Mouse (Mus musculus) embryonic fibroblast, embryonic 13.5 days (primary cell): ENCODE data around the gene Coq4. TPM values are rescaled to one million over a fixed set of nuclear protein-coding genes. Genes with fewer than 3 reads are reported as not detected.

Experiments
- H3K27ac ChIP-seq: 2 replicates; pipeline ENCODE4 v1.5.1; 2012; ENCODE audit warnings: low read length, control low read depth, inconsistent platforms; ENCODE audit not compliant: insufficient read depth
- H3K4me1 ChIP-seq: 2 replicates; pipeline ENCODE4 v1.6.1; 2011; ENCODE audit warnings: low read length; ENCODE audit not compliant: control insufficient read depth, insufficient read depth
- H3K4me3 ChIP-seq: 2 replicates; pipeline ENCODE4 v1.5.1; 2011; ENCODE audit warnings: mild to moderate bottlenecking, control low read depth, low read length; ENCODE audit not compliant: insufficient read depth
- CTCF ChIP-seq: IDR thresholded peaks from 2 replicates; pipeline ENCODE4 v1.5.1; 2011; ENCODE audit warnings: mild to moderate bottlenecking, control low read depth, low read length, moderate library complexity, borderline replicate concordance; ENCODE audit not compliant: insufficient read depth
- POLR2A ChIP-seq: IDR thresholded peaks from 2 replicates; pipeline ENCODE4 v1.6.1; 2011; ENCODE audit warnings: low read depth, mild to moderate bottlenecking, control low read depth, low read length, moderate library complexity
- polyA plus RNA-seq: library from polyadenylated mRNA; stranded (reverse); fragments of >200 nt; gene quantifications from 2 replicates; pipeline ENCODE4 v1.2.4, GENCODE M21; 2011; ENCODE audit warnings: low read depth; ENCODE audit not compliant: missing spikeins, insufficient read length

Gene Coq4
- polyA plus RNA-seq, 1 experiment = 12.6 TPM

- Histone ChIP-seq H3K4me1 (no peaks in the 10 kb centered on the region), H3K27ac (no peak overlapping the region), H3K4me3 (no peak overlapping the region)
- no peak for TF ChIP-seq POLR2A
- no peak for TF ChIP-seq CTCF
These were observed 57.4 kb downstream of the Coq4 start for GRCm38 (mm10) chr2:29844661-29845060.

- H3K27ac ChIP-seq = no peak overlapping the region
- H3K4me1 ChIP-seq = no peaks in the 10 kb centered on the region
- no peak overlapping the region for H3K4me3 ChIP-seq
- TF ChIP-seq POLR2A (no peak), CTCF (no peak)
These were observed 58.3 kb downstream of the Coq4 start for GRCm38 (mm10) chr2:29845636-29846035.

- no peak overlapping the region for H3K4me3 ChIP-seq
- H3K27ac ChIP-seq = no peak overlapping the region
- no peaks in the 10 kb centered on the region for H3K4me1 ChIP-seq
- TF ChIP-seq CTCF (no peak), POLR2A (no peak)
These were observed 59.0 kb downstream of the Coq4 start for GRCm38 (mm10) chr2:29846061-29846853.

- TF ChIP-seq CTCF (no peak), POLR2A (no peak)
- H3K4me3 ChIP-seq = no peak overlapping the region
These were observed 59.6 kb downstream of the Coq4 start for GRCm38 (mm10) chr2:29846911-29847310.

More at GRCm38 (mm10) chr2:29846911-29847310, 59.6 kb downstream of the Coq4 start:
- H3K27ac ChIP-seq = no peak overlapping the region
- no peaks in the 10 kb centered on the region for H3K4me1 ChIP-seq

Other genes starting within 250 kb of the Coq4 start
- gene Rapgef1, start 167.8 kb upstream of the Coq4 start, polyA plus RNA-seq = 43.1 and 47.4 TPM in 2 replicates
- gene Gm13420, start 35.8 kb upstream of the Coq4 start, polyA plus RNA-seq = not detected in 2 replicates
- not detected in 2 replicates for gene Gm13547, start 28.2 kb upstream of the Coq4 start, polyA plus RNA-seq
- gene Trub2, start 1.0 kb downstream of the Coq4 start, polyA plus RNA-seq = 22.5 and 33.3 TPM in 2 replicates
- 18.5 and 22.1 TPM in 2 replicates for gene Slc27a4, start 15.1 kb downstream of the Coq4 start, polyA plus RNA-seq
- gene Urm1, start 32.6 kb downstream of the Coq4 start, polyA plus RNA-seq = 42.0 and 44.5 TPM in 2 replicates
- 52.3 and 58.2 TPM in 2 replicates for gene Cercam, start 81.7 kb downstream of the Coq4 start, polyA plus RNA-seq
- 69.8 and 83.2 TPM in 2 replicates for gene Odf2, start 101.7 kb downstream of the Coq4 start, polyA plus RNA-seq
- 33.0 and 42.4 TPM in 2 replicates for gene Gle1, start 147.9 kb downstream of the Coq4 start, polyA plus RNA-seq
- gene Sptan1, start 178.1 kb downstream of the Coq4 start, polyA plus RNA-seq = 222 and 243 TPM in 2 replicates